Mouse (Mus musculus): ENCODE data around the gene Fam240b.

The Fam240b gene

GRCm38 (mm10) chr13:64440592-64440991, 57.0 kb downstream of the Fam240b start:
- DNase-seq (ENCODE audit: low read depth in 2 of 2, low spot score in 2 of 2) = no peak

GRCm38 (mm10) chr13:64439471-64439870, 58.1 kb downstream of the Fam240b start:
- no peak for DNase-seq (ENCODE audit: low read depth in 2 of 2, low spot score in 2 of 2)

- DNase-seq (ENCODE audit: low read depth in 2 of 2, low spot score in 2 of 2) = peak; percentile 64 to 75
Measured at GRCm38 (mm10) chr13:64438863-64439452, 58.6 kb downstream of the Fam240b start.

GRCm38 (mm10) chr13:64437801-64438200, 59.8 kb downstream of the Fam240b start:
- DNase-seq (ENCODE audit: low read depth in 2 of 2, low spot score in 2 of 2) = no peak

- peak; percentile 75 to 81 for DNase-seq (ENCODE audit: low read depth in 2 of 2, low spot score in 2 of 2)
Measured at GRCm38 (mm10) chr13:64432017-64432995, 65.3 kb downstream of the Fam240b start, which contains the start of gene Cdk20. Gene Cdk20 (plus strand): TSS chr13:64432314.
